Mouse (Mus musculus) liver, adult 2 months (tissue): ENCODE measurements at regions not wholly inside any gene's neighbourhood (a gene's known extent, or its start where the extent isn't known, plus 50 kb on each side); places are given as distances from the start of the nearest gene placed in this dataset.

Experiments used
- CTCF ChIP-seq: fragments of 200-500 bp; IDR thresholded peaks from 2 replicates; pipeline ENCODE4 v1.5.1; 2011; ENCODE audit warnings: low read depth, low read length, control low read depth
- POLR2A ChIP-seq: fragments of 200-500 bp; IDR thresholded peaks from 2 replicates; pipeline ENCODE4 v1.6.1; 2011; ENCODE audit warnings: low read length, control low read depth; ENCODE audit not compliant: insufficient read depth; ENCODE audit errors: extremely low read depth

DNA sequence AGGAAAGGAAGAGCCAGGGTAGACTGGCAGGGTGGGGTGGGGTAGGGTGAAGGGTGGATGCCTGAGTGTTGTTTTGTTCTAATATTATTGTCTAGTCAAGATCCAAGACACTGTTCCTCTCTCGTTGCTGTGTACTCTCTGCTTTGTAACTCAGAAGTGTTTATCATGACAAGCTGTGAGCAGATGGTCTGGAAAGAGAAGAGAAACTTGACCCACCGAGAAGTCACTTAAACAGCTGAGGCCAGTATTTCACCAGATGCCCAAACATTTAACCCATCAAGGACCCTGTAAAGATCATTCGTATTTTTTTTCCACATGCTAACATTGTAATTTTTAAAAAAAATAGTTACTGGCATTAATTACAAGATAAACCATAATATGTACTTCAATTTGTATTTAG is 178.7 kb upstream of the Trp63 start:
- TF ChIP-seq CTCF (no peak), POLR2A (no peak)
